Comparison of ENCODE assay signal across 9 mouse cellular contexts in genomic region chr9:69470921-69471320, GRCm38 (mm10). TPM values are rescaled to one million over a fixed set of nuclear protein-coding genes. Genes with fewer than 3 reads are reported as not detected.
A peak's percentile ranks its signal among the peaks of the same experiment; 100 is the strongest.
DNase-seq lines count a peak whose midpoint lies in the region; ATAC-seq and TF ChIP-seq lines count a peak whose summit lies in the region.
"Had no signal": no experiment of that assay in that cellular context is flagged by ENCODE, and none has a peak within 500 bp of the region (broad histone marks: within the 10 kb centered on the region; RNA-seq: fewer than 3 reads in every experiment).

No protein-coding gene starts in this region.

- no peak overlapping the region for H3K9ac ChIP-seq in kidney, embryonic 14.5 days (ENCODE audit: low read depth, low read length)
- no peak overlapping the region for H3K9ac ChIP-seq in embryonic facial prominence, embryonic 11.5 days (replicated peaks; ENCODE audit: low read length)
- no peak overlapping the region for H3K9ac ChIP-seq in intestine, postnatal 0 days (ENCODE audit: low read depth, low read length)
- no peak overlapping the region for H3K9ac ChIP-seq in stomach, embryonic 14.5 days (replicated peaks; ENCODE audit: low read depth, low read length)
- H3K9ac ChIP-seq: liver, embryonic 15.5 days had no signal

- 5% methylated on average over 6 of the region's 6 CpGs for WGBS in kidney, embryonic 14.5 days
- WGBS in embryonic facial prominence, embryonic 11.5 days, result 16% methylated on average over 6 of the region's 6 CpGs
- 20% methylated on average over 6 of the region's 6 CpGs for WGBS in intestine, postnatal 0 days
- WGBS in stomach, embryonic 14.5 days, result 4% methylated on average over 6 of the region's 6 CpGs

- H3K4me2 ChIP-seq in kidney, embryonic 14.5 days (replicated peaks; ENCODE audit: low read depth, low read length), result 0 out of 2 replicates have a peak overlapping the region, but pooled peaks have one; percentile 8
- no peak overlapping the region for H3K4me2 ChIP-seq in embryonic facial prominence, embryonic 11.5 days (ENCODE audit: low read depth, low read length)
- peak overlapping the region; percentile 27 for H3K4me2 ChIP-seq in intestine, postnatal 0 days (replicated peaks; ENCODE audit: low read depth)
- H3K4me2 ChIP-seq in stomach, embryonic 14.5 days (replicated peaks; ENCODE audit: low read depth, low read length), result 0 out of 2 replicates have a peak overlapping the region, but pooled peaks have one; percentile 7
- H3K4me2 ChIP-seq: liver, embryonic 15.5 days had no signal

- H3K4me1 ChIP-seq in kidney, embryonic 14.5 days (ENCODE audit: control insufficient read depth, insufficient read depth, low read length), result peaks cover 53% of the 10 kb centered on the region
- H3K4me1 ChIP-seq in embryonic facial prominence, embryonic 11.5 days (ENCODE audit: control insufficient read depth, insufficient read depth, low read length), result peaks cover 10% of the 10 kb centered on the region
- H3K4me1 ChIP-seq in intestine, postnatal 0 days (replicated peaks; ENCODE audit: control insufficient read depth, insufficient read depth, low read length), result peaks cover 28% of the 10 kb centered on the region
- H3K4me1 ChIP-seq in stomach, embryonic 14.5 days (ENCODE audit: control insufficient read depth, insufficient read depth, low read length), result peaks cover 67% of the 10 kb centered on the region

- TF ChIP-seq CTCF in intestine, postnatal 0 days (IDR thresholded peaks at IDR 0.05; ENCODE audit: low read depth), result no peak

- no peaks in the 10 kb centered on the region for H3K9me3 ChIP-seq in kidney, embryonic 14.5 days (ENCODE audit: control insufficient read depth, low read length)
- H3K9me3 ChIP-seq in embryonic facial prominence, embryonic 11.5 days (replicated peaks; ENCODE audit: control insufficient read depth, low read length), result no peaks in the 10 kb centered on the region
- H3K9me3 ChIP-seq in intestine, postnatal 0 days (ENCODE audit: control insufficient read depth), result no peaks in the 10 kb centered on the region
- no peaks in the 10 kb centered on the region for H3K9me3 ChIP-seq in stomach, embryonic 14.5 days (ENCODE audit: control insufficient read depth, low read depth, low read length)
- H3K9me3 ChIP-seq: liver, embryonic 15.5 days had no signal

- H3K27ac ChIP-seq in kidney, embryonic 14.5 days (ENCODE audit: low read depth, low read length), result peak overlapping the region; percentile 87; the same call in 1 of the 2 replicates
- peak overlapping the region; percentile 63 for H3K27ac ChIP-seq in embryonic facial prominence, embryonic 11.5 days (replicated peaks; ENCODE audit: low read depth, low read length)
- H3K27ac ChIP-seq in intestine, postnatal 0 days (ENCODE audit: low read depth, low read length), result no peak overlapping the region
- peak overlapping the region; percentile 92 for H3K27ac ChIP-seq in stomach, embryonic 14.5 days (ENCODE audit: low read length)
- H3K27ac ChIP-seq: liver, embryonic 15.5 days had no signal

- H3K4me3 ChIP-seq in kidney, embryonic 14.5 days (ENCODE audit: low read length), result no peak overlapping the region
- H3K4me3 ChIP-seq in embryonic facial prominence, embryonic 11.5 days (ENCODE audit: low read depth, low read length), result no peak overlapping the region
- no peak overlapping the region for H3K4me3 ChIP-seq in intestine, postnatal 0 days (ENCODE audit: low read depth, low read length)
- H3K4me3 ChIP-seq in stomach, embryonic 14.5 days (ENCODE audit: low read depth, low read length), result no peak overlapping the region
- H3K4me3 ChIP-seq: liver, embryonic 15.5 days had no signal

- ATAC-seq in kidney, embryonic 14.5 days (ENCODE audit: low FRiP score, low TSS enrichment), result peak; percentile 83
- peak; percentile 44; the same call in 1 of the 2 replicates for ATAC-seq in embryonic facial prominence, embryonic 11.5 days (replicated peaks; ENCODE audit: insufficient number of reproducible peaks, low FRiP score, low TSS enrichment, low read depth)
- no peak for ATAC-seq in intestine, postnatal 0 days
- ATAC-seq in stomach, embryonic 14.5 days (ENCODE audit: insufficient number of reproducible peaks, insufficient read depth, low FRiP score, low read depth), result peak; percentile 82
- no peak for ATAC-seq in megakaryocyte progenitor cell, adult 5-6 weeks (replicated peaks; ENCODE audit: poor library complexity)

- H3K27me3 ChIP-seq in kidney, embryonic 14.5 days (ENCODE audit: control insufficient read depth, insufficient read depth, low read length), result no peaks in the 10 kb centered on the region
- no peaks in the 10 kb centered on the region for H3K27me3 ChIP-seq in embryonic facial prominence, embryonic 11.5 days (ENCODE audit: control insufficient read depth, insufficient read depth, low read length)
- no peaks in the 10 kb centered on the region for H3K27me3 ChIP-seq in intestine, postnatal 0 days (replicated peaks; ENCODE audit: control insufficient read depth, insufficient read depth, low read length)
- no peaks in the 10 kb centered on the region for H3K27me3 ChIP-seq in stomach, embryonic 14.5 days (ENCODE audit: control insufficient read depth, insufficient read depth, low read length)
- H3K27me3 ChIP-seq: liver, embryonic 15.5 days had no signal

- DNase-seq in kidney, postnatal 36 days, result no peak
- peak; percentile 80 for DNase-seq in embryonic facial prominence, embryonic 11.5 days (ENCODE audit: low spot score)
- DNase-seq in adipocyte (ENCODE audit: low spot score), result no peak
- DNase-seq in B cell, adult 2 months, result no peak

- H3K36me3 ChIP-seq in kidney, embryonic 14.5 days (ENCODE audit: control insufficient read depth, insufficient read depth, low read length), result peaks cover 18% of the 10 kb centered on the region
- no peaks in the 10 kb centered on the region for H3K36me3 ChIP-seq in embryonic facial prominence, embryonic 11.5 days (replicated peaks; ENCODE audit: control insufficient read depth, insufficient read depth, low read depth, low read length)
- peaks cover 29% of the 10 kb centered on the region for H3K36me3 ChIP-seq in intestine, postnatal 0 days (ENCODE audit: control insufficient read depth, insufficient read depth)
- H3K36me3 ChIP-seq in stomach, embryonic 14.5 days (ENCODE audit: control insufficient read depth, insufficient read depth, low read length), result peaks cover 20% of the 10 kb centered on the region

RNA-seq across cellular contexts. Expression of gene Anxa2, which starts 17.5 kb away (rescaled TPM):
- 463 and 482 TPM in 2 replicates for polyA plus RNA-seq in kidney, embryonic 14.5 days (2014; fragmentation: Nextera tagmentation; extraction: Ambion mirVana)
- 288 and 316 TPM in 2 replicates for polyA plus RNA-seq in embryonic facial prominence, embryonic 11.5 days (2014; fragmentation: Nextera tagmentation; extraction: Ambion mirVana)
- polyA plus RNA-seq in intestine, postnatal 0 days (2015; fragmentation: Nextera tagmentation; extraction: Ambion mirVana), result 571 and 641 TPM in 2 replicates
- 902 and 935 TPM in 2 replicates for polyA plus RNA-seq in stomach, embryonic 14.5 days (2014; fragmentation: Nextera tagmentation; extraction: Ambion mirVana)
- 111 and 140 TPM in 2 replicates for total RNA-seq in megakaryocyte progenitor cell, adult 5-6 weeks (2015)
- 74.3 and 112 TPM in 2 replicates for total RNA-seq in megakaryocyte progenitor cell, adult 5-6 weeks (2017)

Comparison
In these comparisons a context has a peak if more than half of its experiments do, and no peak if none do; other contexts are left out.
1. ATAC-seq: peak in kidney, embryonic 14.5 days (single experiment), embryonic facial prominence, embryonic 11.5 days (single experiment) and stomach, embryonic 14.5 days (single experiment); none in intestine, postnatal 0 days (single experiment) and megakaryocyte progenitor cell, adult 5-6 weeks (single experiment).